In genomic region chr2:103622950-103623349, GRCm38 (mm10) we compare ENCODE assay signal across 18 mouse cellular contexts.
"Had no signal": no experiment of that assay in that cellular context is flagged by ENCODE, and none has a peak within 500 bp of the region (broad histone marks: within the 10 kb centered on the region; RNA-seq: fewer than 3 reads in every experiment).

No protein-coding gene starts in this region.

- H3K27ac ChIP-seq: kidney, postnatal 0 days; layer of hippocampus, adult 2 months; limb, embryonic 10.5 days; limb, embryonic 13.5 days; liver, embryonic 13.5 days; neural tube, embryonic 13.5 days; stomach, embryonic 15.5 days had no signal

- H3K4me2 ChIP-seq: limb, embryonic 13.5 days; liver, embryonic 13.5 days; midbrain, embryonic 11.5 days; neural tube, embryonic 13.5 days; stomach, embryonic 15.5 days had no signal

- H3K36me3 ChIP-seq: limb, embryonic 10.5 days; limb, embryonic 13.5 days; liver, embryonic 13.5 days; neural tube, embryonic 13.5 days; stomach, embryonic 15.5 days had no signal

- H3K9ac ChIP-seq: limb, embryonic 13.5 days; liver, embryonic 13.5 days; neural tube, embryonic 13.5 days; stomach, embryonic 15.5 days had no signal

- H3K4me3 ChIP-seq: layer of hippocampus, adult 2 months; limb, embryonic 10.5 days; limb, embryonic 13.5 days; liver, embryonic 13.5 days; neural tube, embryonic 13.5 days; stomach, embryonic 15.5 days had no signal

- H3K27me3 ChIP-seq: limb, embryonic 13.5 days; neural tube, embryonic 13.5 days; stomach, embryonic 15.5 days had no signal

- H3K9me3 ChIP-seq: limb, embryonic 10.5 days; limb, embryonic 13.5 days; liver, embryonic 13.5 days; neural tube, embryonic 13.5 days; stomach, embryonic 15.5 days had no signal

- DNase-seq: kidney, postnatal 25 days; layer of hippocampus, adult 9-11 months; liver; liver, embryonic 13.5 days; lung, adult 2 months; lung, postnatal 14 days; lung, postnatal 4 days; midbrain, embryonic 14.5 days; right cerebral cortex, postnatal 25 days; spleen, adult 18-20 months; thymus, postnatal 25 days had no signal
